Mouse (Mus musculus): ENCODE measurements around the gene Wnt5b.

- TF ChIP-seq EP300 (optimal IDR thresholded peaks at IDR 0.05): no peak
- TF ChIP-seq CTCF (IDR thresholded peaks at IDR 0.05; ENCODE audit: low read depth): no peak
Measured at GRCm38 (mm10) chr6:119486381-119487084, 57.6 kb downstream of the Wnt5b start.
